Mouse (Mus musculus) kidney, postnatal 25 days (tissue): ENCODE measurements at regions not wholly inside any gene's neighbourhood (a gene's known extent, or its start where the extent isn't known, plus 50 kb on each side); places are given as distances from the start of the nearest gene placed in this dataset.

ENCODE experiments used
- DNase-seq, 2 experiments: peaks; one replicate each; pipeline ENCODE4 v3.0.0; 2021; ENCODE audit warnings: mixed read lengths in 2 of 2

DNA sequence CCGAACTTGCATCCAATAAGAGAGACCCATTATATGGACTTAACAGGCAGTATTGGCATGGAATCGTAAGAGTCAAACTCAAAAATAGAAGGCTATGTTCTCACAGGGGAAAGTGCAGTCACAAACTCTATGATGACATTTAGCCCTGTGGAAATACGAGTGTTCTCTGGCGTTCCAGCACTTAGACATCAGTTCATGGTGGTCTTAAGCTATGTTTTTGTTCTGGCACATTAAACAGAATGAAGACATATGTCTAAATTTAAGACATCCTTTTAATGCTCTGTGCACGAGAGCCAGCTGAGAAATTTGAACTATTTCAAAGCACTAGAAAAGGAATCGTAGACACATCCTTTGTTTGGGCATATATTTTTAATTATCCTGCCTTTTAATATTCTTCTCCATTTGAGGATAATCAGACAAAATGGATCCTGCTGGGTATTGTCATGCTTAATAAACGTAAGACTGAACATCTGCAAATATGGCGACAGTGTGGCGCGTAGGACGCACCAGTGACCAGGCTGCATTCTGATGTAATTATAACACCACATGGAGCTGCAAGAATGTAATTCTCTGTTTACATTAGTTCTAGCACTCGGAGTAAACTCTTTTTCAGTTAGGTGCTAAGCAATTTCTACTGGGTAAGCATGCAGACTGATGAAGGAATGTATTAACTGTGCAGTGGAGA is 114.3 kb downstream of the Dkk1 start:
- DNase-seq: no peak

DNA sequence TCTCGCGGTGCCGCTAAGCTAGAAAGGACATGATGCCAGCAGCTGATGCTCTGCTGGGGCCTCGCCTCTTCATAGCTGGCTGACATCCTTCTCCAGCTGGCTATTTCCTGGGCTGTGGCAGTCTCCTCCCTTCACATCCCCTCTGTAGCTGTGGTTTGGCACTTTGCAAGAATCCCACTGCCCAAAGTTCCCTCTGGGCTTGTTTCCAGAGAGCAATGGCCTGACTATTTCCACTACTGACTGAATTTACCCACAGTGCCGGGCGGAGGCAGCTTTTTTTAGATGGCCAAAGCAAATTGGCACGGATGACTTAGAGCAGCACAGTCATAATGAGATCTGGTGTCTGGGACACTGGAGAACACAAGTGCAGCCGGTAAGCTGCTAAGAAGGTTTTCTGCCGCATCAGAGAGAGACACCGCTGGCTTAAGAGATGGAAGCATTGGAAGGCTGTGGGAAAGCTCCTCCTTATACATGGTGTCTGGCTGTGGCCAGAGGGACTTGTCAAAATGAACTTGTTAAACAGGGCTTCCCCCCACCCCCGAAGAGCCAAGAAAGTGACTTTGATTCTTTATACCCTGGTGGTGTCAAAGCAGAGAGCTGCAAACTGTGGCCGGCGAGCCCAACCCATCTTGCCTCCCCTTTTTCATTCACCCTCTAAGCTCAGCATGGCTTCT is 98.5 kb downstream of the Dkk1 start:
- DNase-seq: no peak

DNA sequence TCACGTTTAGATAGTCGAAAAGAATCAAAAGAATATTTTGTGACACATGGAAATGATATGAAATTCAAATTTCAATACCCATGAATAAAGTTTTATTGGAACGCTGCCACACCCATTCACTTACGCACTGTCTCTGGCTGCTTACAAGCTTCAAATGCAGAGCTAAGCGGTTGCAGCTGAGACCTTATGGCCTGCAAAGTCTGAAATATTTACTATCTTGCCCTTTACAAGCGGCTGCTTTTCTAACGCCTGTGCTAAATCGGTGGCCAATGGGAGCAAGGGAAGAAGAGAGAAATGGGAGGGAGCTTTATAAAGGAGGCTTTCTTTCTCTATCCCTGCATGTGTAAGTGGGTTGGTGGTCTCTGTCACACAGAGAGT is 97.9 kb downstream of the Dkk1 start:
- DNase-seq: no peak

DNA sequence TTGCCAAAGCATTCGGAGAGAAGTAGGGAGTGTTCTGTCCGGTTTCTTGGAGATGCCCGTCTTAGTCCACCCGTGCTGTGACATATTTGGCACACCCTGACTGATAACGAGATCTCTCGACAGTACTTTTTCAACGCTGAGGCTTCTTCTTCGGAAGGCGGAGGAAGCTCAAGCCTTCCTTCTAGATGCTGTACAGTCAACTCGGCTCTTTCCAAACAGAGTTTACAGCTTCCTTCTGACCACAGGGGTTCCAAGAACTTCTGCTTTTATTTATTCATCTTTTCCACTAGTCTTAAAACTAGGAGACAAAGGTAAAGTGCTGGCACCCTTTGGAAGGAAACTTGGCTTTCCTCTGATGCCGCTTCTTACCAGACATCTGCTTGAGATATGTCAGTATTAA is 96.8 kb downstream of the Dkk1 start:
- no peak for DNase-seq

DNA sequence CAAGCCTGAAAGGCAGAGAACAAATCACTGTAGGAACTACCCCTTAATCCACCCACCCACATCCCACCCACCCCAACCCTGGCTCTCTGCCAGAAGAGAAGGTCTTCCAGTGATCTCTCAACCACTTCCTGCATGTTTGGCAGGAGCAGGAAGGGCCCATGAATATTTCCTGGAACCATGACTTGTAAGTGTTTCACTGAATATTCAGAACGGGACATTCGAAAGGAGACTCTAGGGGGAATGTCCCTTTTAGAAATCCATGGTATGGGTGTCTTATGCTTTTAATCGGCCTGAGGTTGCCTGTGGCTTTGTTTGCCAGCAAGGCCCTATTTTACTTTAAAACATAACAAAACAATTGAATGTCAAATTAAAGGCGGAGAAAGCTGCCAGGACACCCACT is 66.0 kb downstream of the Dkk1 start:
- no peak for DNase-seq

DNA sequence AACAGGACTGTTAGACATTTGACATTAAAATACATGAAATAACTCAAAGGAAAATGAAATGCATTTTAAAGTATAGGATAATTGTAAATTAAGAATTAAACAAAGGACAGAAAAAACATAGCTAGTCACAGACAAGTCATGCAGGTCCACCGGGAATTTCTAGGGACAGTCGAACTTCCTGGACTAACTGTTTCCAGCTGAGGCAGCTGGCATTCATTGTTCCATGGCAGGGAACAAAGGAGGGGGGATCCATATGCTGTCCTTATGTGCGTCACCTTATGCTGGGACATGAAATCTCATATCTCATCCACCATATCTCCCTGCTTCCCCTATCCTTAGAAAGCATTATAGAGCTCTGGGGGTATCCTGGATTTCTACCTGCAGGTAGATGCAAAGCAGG is 59.7 kb downstream of the Dkk1 start:
- DNase-seq: no peak

DNA sequence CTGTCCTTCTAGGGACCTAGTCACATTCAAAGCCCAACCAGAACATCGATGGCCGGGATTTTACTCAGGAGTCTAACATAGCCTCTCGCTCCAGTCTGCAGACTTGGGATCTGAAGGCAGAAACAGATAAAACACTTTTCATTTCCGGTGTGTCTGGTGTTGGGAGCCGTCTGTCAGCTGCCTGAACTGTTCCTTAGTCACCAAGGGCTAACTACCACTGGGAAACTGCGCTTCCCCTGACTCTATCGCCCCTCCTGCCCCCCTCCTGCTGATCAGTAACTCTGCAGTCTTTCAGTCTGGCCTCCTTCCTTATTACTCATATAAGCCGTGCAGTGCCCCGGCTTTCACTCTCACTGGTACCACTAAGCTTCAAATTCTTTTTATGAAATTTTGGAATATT is 58.5 kb downstream of the Dkk1 start:
- no peak for DNase-seq
